Mouse (Mus musculus) myocyte (in vitro differentiated cells): ENCODE data around the gene B3gntl1. TPM values are rescaled to one million over a fixed set of nuclear protein-coding genes. Genes with fewer than 3 reads are reported as not detected.

Experiments
- H3K27me3 ChIP-seq: one replicate; pipeline ENCODE4 v1.6.1; 2011; ENCODE audit not compliant: control insufficient read depth, insufficient read depth, insufficient read length
- H3K36me3 ChIP-seq: one replicate; pipeline ENCODE4 v1.6.1; 2011; ENCODE audit not compliant: control insufficient read depth, insufficient read depth
- H3K4me2 ChIP-seq: one replicate; pipeline ENCODE4 v1.6.1; 2011; ENCODE audit warnings: low read depth, control low read depth
- H3K4me3 ChIP-seq: one replicate; pipeline ENCODE4 v1.5.1; 2011; ENCODE audit warnings: mild to moderate bottlenecking, control low read depth, moderate library complexity
- H3K79me2 ChIP-seq: one replicate; pipeline ENCODE4 v1.6.1; 2011; ENCODE audit not compliant: control insufficient read depth, insufficient read depth
- H3ac ChIP-seq: one replicate; pipeline ENCODE4 v1.6.1; 2011; ENCODE audit not compliant: control insufficient read depth, insufficient read length
- CEBPB ChIP-seq: IDR thresholded peaks from 2 replicates; pipeline ENCODE4 v1.6.1; 2011; ENCODE audit warnings: mild to moderate bottlenecking, moderate library complexity; ENCODE audit not compliant: poor library complexity, insufficient read depth, severe bottlenecking
- E2F4 ChIP-seq: IDR thresholded peaks from one replicate; pipeline ENCODE4 v1.6.1; 2011; ENCODE audit warnings: mild to moderate bottlenecking, control low read depth, moderate library complexity; ENCODE audit not compliant: insufficient read depth
- MAX ChIP-seq: IDR thresholded peaks from one replicate; pipeline ENCODE4 v1.6.1; 2011; ENCODE audit warnings: low read depth, mild to moderate bottlenecking, control low read depth
- MYOD1 ChIP-seq, 3 experiments: IDR thresholded peaks; one replicate each; pipeline ENCODE4 v1.6.1; 2011; ENCODE audit warnings: control low read depth in 2 of 3, low read depth in 2 of 3, mild to moderate bottlenecking in 2 of 3, moderate library complexity in 1 of 3; ENCODE audit not compliant: insufficient read length in 2 of 3, control insufficient read depth in 1 of 3
- MYOG ChIP-seq, 3 experiments: IDR thresholded peaks; one replicate each; pipeline ENCODE4 v1.6.1; 2011; ENCODE audit warnings: control low read depth in 2 of 3, low read depth in 2 of 3, mild to moderate bottlenecking in 2 of 3; ENCODE audit not compliant: insufficient read length in 2 of 3, control insufficient read depth in 1 of 3, insufficient read depth in 1 of 3
- POLR2A ChIP-seq: IDR thresholded peaks from one replicate; pipeline ENCODE4 v1.6.1; 2011; ENCODE audit warnings: low read depth, mild to moderate bottlenecking, control low read depth, moderate library complexity; ENCODE audit not compliant: insufficient read length
- POLR2AphosphoS2 ChIP-seq: IDR thresholded peaks from one replicate; pipeline ENCODE4 v1.6.1; 2011; ENCODE audit warnings: low read depth, control low read depth; ENCODE audit not compliant: insufficient read length
- REST ChIP-seq: IDR thresholded peaks from one replicate; pipeline ENCODE4 v1.6.1; 2011; ENCODE audit warnings: mild to moderate bottlenecking, control low read depth, moderate library complexity; ENCODE audit not compliant: insufficient read depth, insufficient read length
- SRF ChIP-seq: IDR thresholded peaks from one replicate; pipeline ENCODE4 v1.6.1; 2011; ENCODE audit warnings: low read depth; ENCODE audit not compliant: control insufficient read depth, insufficient read length
- TCF12 ChIP-seq: IDR thresholded peaks from one replicate; pipeline ENCODE4 v1.6.1; 2011; ENCODE audit warnings: mild to moderate bottlenecking, control low read depth; ENCODE audit not compliant: poor library complexity, insufficient read depth, severe bottlenecking
- TCF3 ChIP-seq: IDR thresholded peaks from one replicate; pipeline ENCODE4 v1.6.1; 2011; ENCODE audit warnings: low read depth, control low read depth; ENCODE audit not compliant: insufficient read length
- USF1 ChIP-seq: IDR thresholded peaks from one replicate; pipeline ENCODE4 v1.6.1; 2011; ENCODE audit warnings: low read depth, mild to moderate bottlenecking, control low read depth, moderate library complexity
- polyA plus RNA-seq: library from polyadenylated mRNA; unstranded; fragments of >200 nt; fragmentation: generic; extraction: Trizol; gene quantifications from one replicate; pipeline ENCODE4 v1.2.1, GENCODE M21; 2012; ENCODE audit warnings: missing spikeins

B3gntl1 gene
- polyA plus RNA-seq, 1 experiment, result 5.4 TPM

DNA sequence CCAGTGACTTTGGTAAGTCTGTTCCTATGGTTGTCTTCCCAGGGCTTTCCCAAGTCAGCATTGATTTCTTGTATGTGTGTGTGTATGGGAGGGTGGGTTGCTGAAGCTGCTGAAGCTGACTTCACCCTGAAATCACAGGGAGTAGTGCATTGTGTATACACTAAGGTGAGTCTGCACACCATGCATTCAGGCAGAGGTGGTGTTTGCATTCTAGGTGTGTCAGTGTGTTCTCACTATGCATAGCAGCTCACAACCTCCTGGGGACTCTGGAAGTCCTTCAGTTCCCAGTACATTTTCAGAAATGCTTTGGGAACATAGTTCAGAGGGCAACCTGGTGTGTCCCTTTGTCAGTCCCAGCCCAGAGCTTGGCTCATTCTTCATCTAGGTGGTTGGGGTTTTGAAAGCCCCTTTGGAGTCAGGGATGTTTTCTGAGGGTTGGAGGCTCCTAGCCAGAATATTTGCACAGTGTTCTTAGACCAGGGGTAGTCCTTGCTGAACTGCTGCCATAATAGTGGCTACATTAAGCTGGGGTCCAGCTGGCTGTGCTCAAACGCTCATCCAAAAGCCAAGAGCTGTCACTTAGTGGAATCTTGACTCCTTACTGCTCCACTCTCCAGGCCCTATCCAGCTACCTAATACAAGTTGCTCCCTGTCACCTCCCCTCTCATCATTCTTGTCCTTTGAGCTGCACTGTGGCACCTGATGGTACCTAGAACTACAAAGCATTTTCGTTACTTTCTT, 42.0 kb upstream of the B3gntl1 start:
- Histone ChIP-seq H3K4me3 (no peak overlapping the region), H3K79me2 (no peaks in the 10 kb centered on the region), H3K27me3 (no peaks in the 10 kb centered on the region), H3K4me2 (no peak overlapping the region), H3ac (no peak overlapping the region), H3K36me3 (peaks cover 29% of the 10 kb centered on the region)
- TF ChIP-seq TCF12 (no peak), CEBPB (no peak), MAX (no peak)

- Histone ChIP-seq H3ac (no peak overlapping the region), H3K4me3 (no peak overlapping the region), H3K4me2 (no peak overlapping the region), H3K27me3 (no peaks in the 10 kb centered on the region), H3K79me2 (no peaks in the 10 kb centered on the region), H3K36me3 (peaks cover 29% of the 10 kb centered on the region)
- no peak for TF ChIP-seq MYOG (IDR thresholded peaks at IDR 0.05; ENCODE audit: control insufficient read depth in 1 of 3, insufficient read depth in 1 of 3, insufficient read length in 2 of 3, low read depth in 2 of 3)
- TF ChIP-seq POLR2AphosphoS2, result no peak
- no peak for TF ChIP-seq E2F4
- no peak for TF ChIP-seq USF1
- no peak for TF ChIP-seq MYOD1 (IDR thresholded peaks at IDR 0.05; ENCODE audit: control insufficient read depth in 1 of 3, insufficient read length in 2 of 3, low read depth in 2 of 3)
- no peak for TF ChIP-seq MAX
- no peak for TF ChIP-seq SRF
These were observed 40.6 kb upstream of the B3gntl1 start for GRCm38 (mm10) chr11:121713569-121713968.

DNA sequence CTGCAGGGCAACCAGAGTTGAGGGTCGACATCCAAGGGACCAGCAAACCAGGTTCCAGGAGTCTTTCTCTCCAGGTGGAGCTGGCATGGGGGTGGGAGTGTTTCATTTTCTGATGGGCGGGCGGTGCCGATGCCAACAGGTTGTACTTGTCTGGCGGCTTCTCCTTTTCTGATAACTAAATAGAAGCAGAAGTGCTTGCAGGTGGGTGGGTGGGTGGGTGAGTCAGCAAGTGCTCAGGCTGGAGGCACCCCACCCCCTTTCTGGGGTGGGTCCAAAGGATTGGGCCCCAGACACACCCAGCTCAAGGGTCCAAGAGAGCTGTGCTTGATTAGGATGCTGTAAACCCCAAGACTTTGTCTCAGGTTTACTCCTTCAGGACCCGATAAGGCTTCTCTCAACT, 40.0 kb upstream of the B3gntl1 start:
- no peaks in the 10 kb centered on the region for H3K27me3 ChIP-seq
- TF ChIP-seq CEBPB (no peak), E2F4 (no peak), REST (no peak), POLR2AphosphoS2 (no peak), MAX (no peak), USF1 (no peak), MYOD1 (IDR thresholded peaks at IDR 0.05; ENCODE audit: control insufficient read depth in 1 of 3, insufficient read length in 2 of 3, low read depth in 2 of 3) (no peak), TCF12 (no peak), SRF (no peak), MYOG (IDR thresholded peaks at IDR 0.05; ENCODE audit: control insufficient read depth in 1 of 3, insufficient read depth in 1 of 3, insufficient read length in 2 of 3, low read depth in 2 of 3) (no peak), POLR2A (no peak), TCF3 (no peak)
- no peak overlapping the region for H3ac ChIP-seq
- H3K4me3 ChIP-seq, result no peak overlapping the region
- no peaks in the 10 kb centered on the region for H3K79me2 ChIP-seq
- H3K4me2 ChIP-seq, result no peak overlapping the region
- H3K36me3 ChIP-seq, result peaks cover 29% of the 10 kb centered on the region

DNA sequence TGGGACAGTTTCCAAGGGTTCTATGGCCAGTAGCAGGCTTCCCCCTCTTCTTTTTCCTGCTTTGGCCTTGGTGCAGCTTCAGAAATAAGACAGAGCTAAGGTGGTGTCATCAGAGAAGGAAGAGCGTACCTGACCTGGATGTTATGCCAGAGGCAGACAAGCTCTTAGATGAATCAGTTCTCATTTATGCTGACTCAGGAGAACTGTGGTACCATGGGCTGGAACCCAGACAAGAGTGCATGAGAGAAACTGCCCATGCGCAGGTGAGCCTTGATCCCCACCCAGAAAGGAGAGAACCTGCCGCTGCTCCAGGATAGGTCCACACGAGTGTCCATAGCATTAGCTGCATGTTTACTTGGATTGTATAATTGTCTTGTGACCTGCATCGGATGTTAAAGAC, 37.3 kb upstream of the B3gntl1 start:
- TF ChIP-seq USF1 (no peak), TCF12 (no peak), MYOD1 (IDR thresholded peaks at IDR 0.05; ENCODE audit: control insufficient read depth in 1 of 3, insufficient read length in 2 of 3, low read depth in 2 of 3) (no peak), REST (no peak), TCF3 (no peak), E2F4 (no peak), CEBPB (no peak), SRF (no peak), MAX (no peak), POLR2AphosphoS2 (no peak), MYOG (IDR thresholded peaks at IDR 0.05; ENCODE audit: control insufficient read depth in 1 of 3, insufficient read depth in 1 of 3, insufficient read length in 2 of 3, low read depth in 2 of 3) (no peak), POLR2A (no peak)
- Histone ChIP-seq H3K4me3 (no peak overlapping the region), H3K4me2 (no peak overlapping the region)

GRCm38 (mm10) chr11:121709278-121709677, 36.3 kb upstream of the B3gntl1 start:
- no peak overlapping the region for H3K4me2 ChIP-seq
- no peaks in the 10 kb centered on the region for H3K27me3 ChIP-seq
- TF ChIP-seq POLR2A, result no peak
- no peak for TF ChIP-seq SRF
- no peak for TF ChIP-seq E2F4
- no peak for TF ChIP-seq USF1
- TF ChIP-seq MAX, result no peak
- TF ChIP-seq CEBPB, result no peak
- no peak for TF ChIP-seq REST
- TF ChIP-seq TCF12, result no peak
- TF ChIP-seq MYOD1 (IDR thresholded peaks at IDR 0.05; ENCODE audit: control insufficient read depth in 1 of 3, insufficient read length in 2 of 3, low read depth in 2 of 3), result no peak
- no peak for TF ChIP-seq MYOG (IDR thresholded peaks at IDR 0.05; ENCODE audit: control insufficient read depth in 1 of 3, insufficient read depth in 1 of 3, insufficient read length in 2 of 3, low read depth in 2 of 3)
- no peak overlapping the region for H3K4me3 ChIP-seq
- H3K36me3 ChIP-seq, result no peaks in the 10 kb centered on the region
- H3K79me2 ChIP-seq, result peaks cover 16% of the 10 kb centered on the region
- no peak overlapping the region for H3ac ChIP-seq

More for the DNA sequence above, 37.3 kb upstream of the B3gntl1 start:
- Histone ChIP-seq H3K36me3 (peaks cover 8% of the 10 kb centered on the region), H3K27me3 (no peaks in the 10 kb centered on the region), H3K79me2 (peaks cover 7% of the 10 kb centered on the region), H3ac (no peak overlapping the region)
